Mouse (Mus musculus) kidney, postnatal 4 days (tissue): ENCODE measurements at regions not wholly inside any gene's neighbourhood (a gene's known extent, or its start where the extent isn't known, plus 50 kb on each side); places are given as distances from the start of the nearest gene placed in this dataset.
A peak's percentile ranks its signal among the peaks of the same experiment; 100 is the strongest.

Source experiments
- DNase-seq, 2 experiments: peaks; one replicate each; pipeline ENCODE4 v3.0.0; 2021; ENCODE audit warnings: mixed read lengths in 2 of 2

GRCm38 (mm10) chr3:8751356-8751755, 858.5 kb downstream of the Zfp704 start:
- DNase-seq = no peak

DNA sequence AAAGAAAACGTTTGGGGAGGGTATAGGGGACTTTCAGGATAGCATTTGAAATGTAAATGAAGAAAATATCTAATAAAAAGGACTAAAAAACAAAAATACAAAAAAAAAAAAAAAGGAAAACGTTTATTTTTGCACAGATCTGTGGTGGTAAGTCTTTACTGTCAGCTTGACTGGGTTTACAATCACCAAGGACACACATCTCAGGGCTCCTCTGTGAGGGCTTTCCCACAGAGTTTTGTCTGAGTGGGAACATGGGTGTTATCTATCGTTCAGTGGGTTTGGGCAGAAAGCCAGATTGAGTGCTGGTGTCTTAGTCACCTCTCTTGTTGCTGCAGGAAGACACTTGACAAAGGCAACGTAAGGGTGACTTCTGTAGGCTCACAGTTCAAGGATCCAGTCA, 859.0 kb downstream of the Zfp704 start:
- DNase-seq = no peak

DNA sequence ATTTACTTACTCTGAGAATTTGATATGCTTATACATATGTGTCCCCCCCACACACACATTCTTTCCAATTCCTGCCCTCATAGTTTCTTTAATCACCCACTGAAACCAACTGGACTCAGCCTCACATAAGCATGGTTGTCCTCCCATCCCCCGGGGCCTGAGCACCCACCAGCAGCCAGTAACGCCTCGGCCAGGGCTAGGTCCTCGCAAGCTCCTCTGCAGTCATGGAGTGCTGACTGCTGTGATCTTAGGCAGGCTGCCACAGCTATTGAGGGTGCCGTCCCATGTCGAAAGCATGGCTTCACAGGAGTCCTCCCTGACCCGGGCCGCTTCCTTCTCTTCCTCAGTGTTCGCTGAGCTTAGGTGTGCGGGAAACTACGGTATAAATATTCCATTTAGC, 859.7 kb downstream of the Zfp704 start:
- no peak for DNase-seq

GRCm38 (mm10) chr3:8747201-8747600, 862.7 kb downstream of the Zfp704 start:
- DNase-seq = no peak

DNA sequence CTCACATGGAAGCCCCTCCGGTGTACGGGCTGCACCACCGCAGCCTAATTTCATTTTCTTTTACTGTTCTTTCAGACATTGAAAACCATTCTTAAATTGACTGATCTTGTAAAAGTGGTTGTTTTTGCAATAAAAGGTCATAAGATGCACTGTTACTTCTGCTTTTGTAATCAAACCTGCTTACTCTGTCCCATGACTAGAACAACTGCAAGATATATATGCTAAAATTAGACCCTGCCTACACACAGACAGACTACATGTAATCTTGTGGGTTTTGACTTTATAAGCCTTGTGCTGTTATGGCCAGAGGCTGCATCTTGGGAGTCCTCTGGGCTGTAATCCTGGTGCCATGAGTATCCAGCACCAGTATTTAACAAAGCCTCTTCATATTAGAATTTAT, 863.2 kb downstream of the Zfp704 start:
- no peak for DNase-seq

DNA sequence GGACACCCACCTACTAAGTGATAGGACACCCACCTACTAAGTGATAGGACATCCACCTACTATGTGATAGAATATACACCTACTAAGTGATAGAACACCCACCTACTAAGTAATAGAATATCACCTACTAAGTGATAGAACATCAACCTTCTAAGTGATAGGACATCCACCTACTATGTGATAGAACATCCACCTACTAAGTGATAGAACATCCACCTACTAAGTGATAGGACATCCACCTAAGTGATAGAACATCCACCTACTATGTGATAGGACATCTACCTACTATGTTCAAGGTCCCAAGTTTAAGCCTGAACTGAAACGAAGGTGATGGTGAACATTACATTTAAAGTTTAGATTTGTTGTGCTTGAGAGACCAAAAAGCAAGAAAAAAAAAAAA, 863.8 kb downstream of the Zfp704 start:
- DNase-seq = no peak

DNA sequence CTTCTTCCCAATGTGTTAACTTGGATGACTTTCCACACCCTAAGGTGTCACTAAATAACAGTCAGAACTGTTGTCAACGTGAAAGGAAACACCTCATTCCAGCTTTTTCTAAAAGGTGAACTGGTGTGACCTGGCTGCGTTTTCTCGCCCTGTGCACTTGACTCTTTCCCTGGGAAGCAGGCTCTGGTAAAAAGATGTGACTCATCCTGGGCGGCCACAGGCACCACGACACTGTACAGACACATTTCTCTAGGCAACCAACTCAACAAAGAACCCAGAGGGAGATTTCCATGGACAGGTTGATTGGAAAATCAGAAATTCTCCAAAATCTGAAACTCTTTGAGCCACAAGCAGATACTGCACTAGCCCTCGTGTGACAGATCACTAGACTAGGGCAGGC, 865.0 kb downstream of the Zfp704 start:
- DNase-seq = no peak

DNA sequence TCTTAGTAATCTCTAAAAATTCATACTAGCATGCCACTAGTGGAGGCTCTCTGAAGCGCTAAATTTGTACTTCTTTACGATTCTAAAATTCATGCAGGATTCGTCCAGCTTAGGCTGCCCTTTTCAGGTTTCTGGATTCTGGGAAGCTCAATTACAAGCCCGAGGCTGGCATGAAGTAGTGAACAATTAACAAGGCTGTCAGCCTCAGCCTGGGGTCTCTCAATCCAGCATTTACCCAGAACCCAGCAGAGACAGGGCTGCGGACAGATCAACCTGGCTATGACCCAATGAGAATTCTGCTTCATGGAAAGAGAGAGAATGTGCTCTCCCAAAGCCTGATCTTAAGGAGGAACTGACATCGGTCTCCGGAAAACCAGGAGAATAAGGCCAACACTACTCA, 866.2 kb downstream of the Zfp704 start:
- DNase-seq = no peak

DNA sequence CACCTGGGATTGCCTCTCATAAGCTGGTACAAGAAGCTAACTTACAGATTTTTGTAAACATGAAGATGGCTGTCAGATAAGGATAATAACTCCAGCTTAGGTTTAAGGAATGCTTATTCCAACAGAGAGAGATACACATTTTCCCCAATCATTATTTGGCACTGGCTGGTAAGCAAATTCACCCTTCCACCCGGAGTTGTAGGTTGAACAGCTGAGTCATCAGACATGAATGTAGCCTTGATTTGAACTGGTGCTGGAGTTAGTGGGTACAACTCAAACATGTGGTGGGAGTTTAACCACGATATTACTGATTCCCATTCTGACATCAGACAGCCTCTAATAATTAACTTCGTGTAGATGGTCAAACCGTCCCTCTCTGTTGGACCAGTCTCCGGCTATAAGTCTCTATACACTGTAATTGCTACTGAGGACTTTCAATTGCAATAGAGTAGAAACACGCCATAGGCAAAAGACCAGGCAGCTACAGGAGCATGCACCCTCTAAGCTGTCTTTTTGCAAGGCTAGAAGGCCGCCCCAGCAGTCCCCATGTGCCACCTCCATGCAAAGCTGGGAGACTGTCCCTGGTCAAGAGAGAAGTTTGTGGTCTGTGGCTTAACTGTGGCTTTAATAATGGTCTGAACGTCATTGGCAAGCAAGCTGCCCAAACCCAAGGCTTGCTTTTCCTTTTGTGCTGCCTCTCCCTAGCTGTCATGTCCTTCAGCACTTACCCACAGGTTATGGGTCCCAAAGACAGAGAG, 868.4 kb downstream of the Zfp704 start:
- DNase-seq = no peak

DNA sequence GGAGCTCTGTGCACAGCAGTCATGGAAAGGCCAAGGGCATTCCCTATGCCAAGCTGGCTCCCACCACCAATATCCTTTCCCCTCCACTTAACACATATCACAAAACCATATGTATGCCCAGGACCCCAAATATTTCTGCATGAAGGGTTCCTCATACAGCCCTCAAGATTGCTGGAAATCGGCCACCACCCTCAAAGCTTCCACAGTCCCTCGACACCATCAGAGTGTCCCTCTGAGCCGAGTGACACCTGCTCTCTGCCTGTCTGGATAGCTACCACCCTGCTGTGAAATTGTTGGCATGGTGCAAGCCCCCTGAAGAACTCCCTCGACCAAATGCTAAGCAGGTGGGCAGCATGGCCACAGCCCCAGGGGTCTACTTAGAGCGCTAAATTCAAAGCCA, 869.2 kb downstream of the Zfp704 start:
- no peak for DNase-seq

DNA sequence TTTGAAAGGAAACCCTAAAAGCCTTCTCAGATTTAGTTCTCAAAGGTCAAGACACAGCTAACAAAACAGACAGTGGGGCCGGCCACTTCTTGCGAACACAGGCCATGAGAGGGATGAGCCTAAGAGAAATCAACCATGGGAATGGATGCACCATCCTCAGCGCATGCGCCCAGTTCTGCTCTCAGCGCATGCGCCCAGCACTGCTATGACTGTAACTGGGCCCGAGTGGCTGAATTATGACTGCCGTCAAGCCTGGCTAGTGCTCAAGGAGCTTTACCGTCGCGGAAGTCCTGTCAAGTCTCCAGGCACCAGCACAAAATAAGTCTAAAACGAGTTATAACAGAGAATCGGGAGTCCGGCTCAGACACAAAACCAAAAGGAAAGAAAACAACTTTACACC, 870.6 kb downstream of the Zfp704 start:
- DNase-seq = peak; percentile 62 to 75

DNA sequence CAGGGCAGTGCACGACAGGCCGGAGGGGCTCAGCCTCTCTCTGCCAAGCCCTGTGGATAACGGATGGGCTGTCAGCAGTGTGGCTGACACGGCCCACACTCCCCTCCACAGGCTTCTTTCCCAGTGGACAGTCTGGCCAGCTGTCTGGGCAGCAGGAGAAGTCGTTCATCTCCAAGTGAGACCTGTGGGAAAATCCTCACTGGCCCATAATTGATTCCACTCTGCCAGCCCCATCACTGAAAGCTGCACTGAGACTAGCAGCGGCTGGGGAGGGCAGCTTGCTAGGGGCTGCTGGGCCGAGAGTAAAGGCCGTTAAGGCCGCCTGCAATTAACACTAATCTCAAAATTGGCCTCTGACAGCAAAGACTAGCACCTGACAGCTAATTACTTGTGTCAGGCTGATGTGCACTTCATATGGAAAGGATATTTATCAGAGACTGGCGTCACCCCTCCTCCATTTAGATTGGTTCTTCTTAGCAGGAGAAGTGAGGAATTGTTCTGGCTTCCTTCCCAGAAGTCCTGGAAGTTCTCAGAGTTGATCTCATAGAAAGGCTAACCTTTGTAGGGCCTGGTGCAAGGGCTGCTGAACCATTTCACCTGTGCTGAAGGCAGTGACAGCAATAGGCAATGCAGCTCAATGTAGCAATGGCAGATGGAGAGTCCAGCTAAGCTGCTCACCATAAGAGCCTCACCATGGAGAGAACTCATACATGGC, 873.5 kb downstream of the Zfp704 start:
- DNase-seq = no peak

- DNase-seq = no peak
Measured at GRCm38 (mm10) chr3:8734096-8734495, 875.8 kb downstream of the Zfp704 start.

DNA sequence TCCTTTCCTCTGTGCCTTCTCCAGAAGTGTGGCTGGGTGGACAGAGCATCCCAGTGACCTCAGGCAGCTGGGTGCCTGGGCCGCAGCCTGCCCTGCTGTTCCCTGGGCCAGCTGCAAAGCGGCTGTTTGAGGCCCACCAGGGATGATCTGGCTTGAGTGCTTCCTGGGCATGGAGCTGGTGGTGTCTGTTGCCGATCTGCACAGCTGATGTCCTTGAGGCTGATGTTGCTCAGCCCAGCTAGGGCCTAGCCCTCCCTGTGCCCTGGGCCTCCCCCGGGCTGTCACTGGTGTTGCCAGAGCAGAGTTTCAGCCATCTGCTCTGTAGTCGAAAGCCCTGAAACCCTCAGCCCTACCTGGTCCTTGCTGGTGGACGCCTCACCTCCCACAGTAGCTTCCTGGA, 878.5 kb downstream of the Zfp704 start:
- no peak for DNase-seq

DNA sequence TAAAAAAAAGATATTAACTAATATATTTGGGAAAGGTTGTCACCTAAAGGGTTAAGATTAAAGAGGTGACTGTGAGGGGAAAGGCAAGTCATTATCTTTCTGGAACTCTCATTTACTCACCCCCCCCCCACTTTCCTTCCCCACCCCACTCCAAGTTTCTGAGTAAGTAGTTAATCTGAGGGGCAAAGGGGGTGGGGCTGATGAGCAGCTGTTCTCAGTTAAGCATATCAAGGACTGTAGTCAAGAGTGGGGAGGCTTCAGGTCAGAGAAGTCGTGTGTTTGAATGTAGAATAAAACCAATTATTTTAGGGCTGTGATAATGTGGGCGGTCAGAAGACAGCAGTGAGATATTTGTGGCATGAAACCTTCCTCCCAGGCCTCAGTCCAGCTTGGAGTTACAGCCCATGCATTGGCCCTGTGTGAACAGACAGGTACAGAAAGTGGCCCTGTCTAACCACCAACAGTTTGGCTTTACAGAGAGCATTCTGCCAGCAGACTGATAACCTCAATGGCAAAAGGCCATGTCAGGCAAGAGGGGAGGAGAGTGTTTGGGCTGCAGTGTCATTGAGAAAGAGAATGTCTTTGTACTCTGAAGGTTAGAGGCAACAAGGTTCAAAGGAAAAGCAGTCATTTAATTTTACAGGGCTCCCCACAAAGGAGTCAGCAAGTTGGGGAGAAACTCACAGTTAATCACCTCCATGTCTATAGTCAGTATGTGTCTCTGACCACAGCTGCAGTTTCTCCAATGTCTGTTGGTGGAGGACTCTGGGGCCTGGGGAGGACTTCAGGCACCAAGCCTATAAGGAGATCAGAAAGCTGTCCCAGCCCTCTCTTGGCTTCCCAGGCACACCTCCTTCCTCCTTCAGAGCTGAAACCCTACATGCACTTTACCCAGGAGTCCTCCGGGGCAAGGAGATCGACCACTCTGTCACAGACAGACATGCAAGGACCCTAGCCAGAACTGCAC, 888.0 kb downstream of the Zfp704 start:
- DNase-seq = peak; percentile 43 to 59

DNA sequence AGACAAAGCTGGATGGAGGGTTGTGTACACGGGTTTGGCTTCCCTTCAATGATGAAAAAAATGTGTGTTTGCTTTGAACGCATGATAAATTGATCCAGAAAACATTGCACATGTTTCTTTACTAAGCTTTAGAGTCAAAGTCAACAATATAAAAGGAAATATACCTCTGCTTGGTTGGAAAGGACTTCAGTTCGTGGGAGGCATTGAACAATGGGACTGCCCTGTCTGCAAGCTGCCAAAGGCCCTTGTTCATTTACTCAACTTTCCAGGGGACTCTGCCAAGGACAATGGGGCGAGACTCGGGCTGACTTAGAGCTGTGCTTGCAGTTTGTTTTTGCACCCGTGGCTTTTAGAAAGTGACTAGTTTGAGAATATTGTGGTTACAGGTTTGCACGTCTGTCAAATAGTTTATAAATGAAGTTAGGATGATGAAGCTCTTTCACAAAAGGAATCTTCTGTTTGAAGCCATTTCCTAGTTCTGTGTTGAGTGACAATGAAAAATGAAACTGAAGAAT, 889.2 kb downstream of the Zfp704 start:
- DNase-seq = no peak

DNA sequence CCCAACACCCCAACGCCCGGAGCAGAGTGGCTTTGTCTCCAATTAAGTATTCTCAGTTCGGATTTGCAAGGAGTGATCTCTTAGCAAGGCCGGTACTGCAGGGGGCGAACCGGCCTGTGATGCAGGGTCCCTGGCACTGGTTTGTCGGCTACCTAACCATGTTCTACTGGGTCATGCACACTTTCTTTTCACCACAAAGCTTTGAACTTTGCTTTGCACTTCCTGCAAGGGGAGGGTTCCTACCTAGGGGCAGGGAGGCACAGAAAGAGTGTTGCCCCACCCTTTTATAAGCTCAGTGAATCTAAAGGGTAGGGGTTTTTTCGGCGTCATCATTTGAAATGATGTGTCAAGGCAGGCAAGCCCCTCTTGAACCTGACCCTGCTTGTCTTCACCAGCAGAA, 891.7 kb downstream of the Zfp704 start:
- DNase-seq = peak in 1 of 2 experiments; percentile 40

GRCm38 (mm10) chr3:8717334-8717812, 892.5 kb downstream of the Zfp704 start:
- peak; percentile 76 to 86 for DNase-seq
